Mouse (Mus musculus) neural tube, embryonic 12.5 days (tissue): ENCODE data around the gene Tmem260. TPM values are rescaled to one million over a fixed set of nuclear protein-coding genes. Genes with fewer than 3 reads are reported as not detected.

Experiments used
- ATAC-seq: fragments of 200-750 bp; cut with Nextera tagmentation; 2 replicates; pipeline ENCODE4 v1.8.0; 2017; ENCODE audit warnings: low read depth, mild to moderate bottlenecking, moderate TSS enrichment, moderate library complexity; ENCODE audit not compliant: low FRiP score
- H3K27ac ChIP-seq: fragments of 300-500 bp; sonication (generic); 2 replicates; pipeline ENCODE4 v1.5.1; 2016
- H3K27me3 ChIP-seq: fragments of 300-500 bp; sonication (generic); replicated peaks from 2 replicates; pipeline ENCODE4 v1.6.1; 2016; ENCODE audit warnings: mild to moderate bottlenecking
- H3K36me3 ChIP-seq: fragments of 300-500 bp; sonication (generic); 2 replicates; pipeline ENCODE4 v1.6.1; 2016; ENCODE audit warnings: mild to moderate bottlenecking
- H3K4me1 ChIP-seq: fragments of 300-500 bp; sonication (generic); 2 replicates; pipeline ENCODE4 v1.6.1; 2016
- H3K4me2 ChIP-seq: fragments of 300-500 bp; sonication (generic); replicated peaks from 2 replicates; pipeline ENCODE4 v1.6.1; 2016; ENCODE audit warnings: mild to moderate bottlenecking
- H3K4me3 ChIP-seq: fragments of 300-500 bp; sonication (generic); 2 replicates; pipeline ENCODE4 v1.5.1; 2016
- H3K9ac ChIP-seq: fragments of 300-500 bp; sonication (generic); 2 replicates; pipeline ENCODE4 v1.6.1; 2016; ENCODE audit warnings: mild to moderate bottlenecking
- H3K9me3 ChIP-seq: fragments of 300-500 bp; sonication (generic); 2 replicates; pipeline ENCODE4 v1.6.1; 2016; ENCODE audit warnings: mild to moderate bottlenecking
- WGBS: fragments of 180-500 bp; shearing (Covaris S2); methylation state at CpG from one replicate; pipeline ENCODE4 v1.1.7; 2016; 5-methylcytosine and 5-hydroxymethylcytosine counted together
- polyA plus RNA-seq: library from polyadenylated mRNA; unstranded; fragments of >200 nt; fragmentation: Nextera tagmentation; extraction: Ambion mirVana; gene quantifications from 2 replicates; pipeline ENCODE4 v1.2.1, GENCODE M21; 2016

Tmem260 gene
- polyA plus RNA-seq, 1 experiment from 2014 or later: 25.5 TPM

DNA sequence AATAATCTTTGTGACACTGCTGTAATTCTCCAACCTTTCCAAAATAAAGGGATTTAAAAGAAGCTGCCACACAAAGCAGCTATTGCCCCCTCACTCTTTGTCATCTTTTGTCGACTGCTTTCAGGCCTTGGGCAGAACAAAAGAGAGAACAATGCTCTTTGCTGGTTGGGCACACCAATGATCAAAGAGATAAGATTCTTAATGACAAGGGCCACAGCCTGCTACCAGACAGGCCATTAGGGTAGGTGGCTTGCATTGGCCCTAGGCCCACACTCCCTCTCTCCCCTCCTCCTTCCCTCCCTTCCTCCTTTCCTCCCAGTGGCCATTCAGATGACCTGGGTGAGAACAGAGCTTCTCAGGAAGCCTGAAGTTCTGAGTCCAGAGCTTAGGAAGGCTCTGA lies 77.4 kb downstream of the Tmem260 start:
- Histone ChIP-seq H3K36me3 (no peaks in the 10 kb centered on the region), H3K4me2 (no peak overlapping the region), H3K27me3 (peaks cover 16% of the 10 kb centered on the region; the same call in 1 of the 2 replicates), H3K4me1 (no peaks in the 10 kb centered on the region), H3K4me3 (no peak overlapping the region), H3K27ac (no peak overlapping the region), H3K9ac (no peak overlapping the region), H3K9me3 (no peaks in the 10 kb centered on the region)
- 0% methylated on average over 1 of the region's 1 CpGs for WGBS
- ATAC-seq: no peak

DNA sequence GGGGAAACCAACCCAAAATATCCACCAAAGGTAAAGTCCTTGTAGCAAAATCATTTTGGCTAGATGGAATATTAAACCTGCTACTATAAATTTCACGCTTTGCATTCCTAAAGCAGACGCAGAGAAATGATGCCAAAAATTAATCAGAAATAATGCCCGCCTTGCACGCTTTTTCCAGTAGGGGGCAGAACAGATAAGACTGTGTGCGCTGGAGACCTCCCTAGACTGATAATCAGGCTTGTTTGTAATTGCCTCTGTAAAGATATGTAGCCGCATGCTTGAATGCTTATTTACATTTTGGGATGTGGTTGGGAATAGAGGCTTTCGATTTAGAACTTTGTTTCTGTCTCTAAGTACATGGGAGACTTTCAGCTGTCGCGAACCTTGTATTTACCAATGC lies 78.2 kb downstream of the Tmem260 start:
- ATAC-seq: no peak
- Histone ChIP-seq H3K4me2 (no peak overlapping the region), H3K9ac (no peak overlapping the region), H3K27ac (no peak overlapping the region), H3K4me3 (no peak overlapping the region), H3K9me3 (no peaks in the 10 kb centered on the region), H3K27me3 (peaks cover 11% of the 10 kb centered on the region; the same call in 1 of the 2 replicates), H3K36me3 (no peaks in the 10 kb centered on the region), H3K4me1 (no peaks in the 10 kb centered on the region)
- 57% methylated on average over 9 of the region's 9 CpGs for whole genome bisulfite sequencing

DNA sequence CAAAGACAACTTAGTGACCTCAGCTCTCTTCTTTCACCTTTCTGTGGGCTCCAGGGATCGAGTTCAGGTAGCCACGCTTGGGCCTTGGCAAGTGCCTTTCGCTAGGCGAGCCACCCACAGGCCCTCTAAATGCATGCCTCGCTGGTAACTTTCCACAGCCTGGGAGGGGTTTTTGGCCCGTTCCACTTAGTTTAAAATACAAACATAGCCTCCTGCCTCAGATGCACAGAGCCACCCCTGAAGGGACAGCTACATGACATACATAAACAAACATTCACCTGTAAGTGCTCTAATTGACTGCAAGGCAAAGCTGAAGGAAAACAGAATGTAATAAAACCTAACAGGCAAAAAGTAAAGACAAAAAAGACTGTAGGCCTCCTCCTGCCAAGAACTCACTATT lies 79.1 kb downstream of the Tmem260 start:
- no peaks in the 10 kb centered on the region for H3K36me3 ChIP-seq
- H3K4me3 ChIP-seq: no peak overlapping the region
- H3K4me1 ChIP-seq: no peaks in the 10 kb centered on the region
- WGBS: 66% methylated on average over 6 of the region's 6 CpGs
- H3K27ac ChIP-seq: no peak overlapping the region
- H3K9ac ChIP-seq: no peak overlapping the region
- peaks cover 11% of the 10 kb centered on the region; the same call in 1 of the 2 replicates for H3K27me3 ChIP-seq
- no peaks in the 10 kb centered on the region for H3K9me3 ChIP-seq
- no peak for ATAC-seq
- no peak overlapping the region for H3K4me2 ChIP-seq

DNA sequence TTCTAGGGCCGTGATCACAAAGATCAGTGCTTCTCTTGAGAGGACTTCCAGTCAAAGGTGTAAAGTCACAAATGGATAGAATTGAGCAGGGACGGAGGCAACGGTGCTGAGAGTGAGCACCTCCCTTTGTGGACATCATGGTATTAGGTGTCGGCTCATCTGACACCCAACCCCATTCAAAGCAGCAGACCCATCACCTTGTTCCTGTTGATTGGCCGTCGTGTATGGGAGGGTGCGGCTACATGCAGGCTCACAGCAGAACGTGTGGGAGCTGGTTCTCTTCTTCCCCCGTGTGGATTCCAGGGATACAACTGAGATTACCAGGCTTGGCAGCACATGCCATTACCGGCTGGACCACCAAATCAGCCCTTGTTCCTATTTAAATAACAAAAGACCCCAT lies 84.7 kb downstream of the Tmem260 start:
- Histone ChIP-seq H3K4me2 (no peak overlapping the region), H3K4me1 (no peaks in the 10 kb centered on the region), H3K4me3 (no peak overlapping the region), H3K27ac (no peak overlapping the region), H3K9me3 (no peaks in the 10 kb centered on the region), H3K27me3 (0 out of 2 replicates have a peak, but pooled peaks cover 3% of the 10 kb centered on the region), H3K36me3 (no peaks in the 10 kb centered on the region), H3K9ac (no peak overlapping the region)
- no peak for ATAC-seq
- WGBS: 68% methylated on average over 10 of the region's 10 CpGs

DNA sequence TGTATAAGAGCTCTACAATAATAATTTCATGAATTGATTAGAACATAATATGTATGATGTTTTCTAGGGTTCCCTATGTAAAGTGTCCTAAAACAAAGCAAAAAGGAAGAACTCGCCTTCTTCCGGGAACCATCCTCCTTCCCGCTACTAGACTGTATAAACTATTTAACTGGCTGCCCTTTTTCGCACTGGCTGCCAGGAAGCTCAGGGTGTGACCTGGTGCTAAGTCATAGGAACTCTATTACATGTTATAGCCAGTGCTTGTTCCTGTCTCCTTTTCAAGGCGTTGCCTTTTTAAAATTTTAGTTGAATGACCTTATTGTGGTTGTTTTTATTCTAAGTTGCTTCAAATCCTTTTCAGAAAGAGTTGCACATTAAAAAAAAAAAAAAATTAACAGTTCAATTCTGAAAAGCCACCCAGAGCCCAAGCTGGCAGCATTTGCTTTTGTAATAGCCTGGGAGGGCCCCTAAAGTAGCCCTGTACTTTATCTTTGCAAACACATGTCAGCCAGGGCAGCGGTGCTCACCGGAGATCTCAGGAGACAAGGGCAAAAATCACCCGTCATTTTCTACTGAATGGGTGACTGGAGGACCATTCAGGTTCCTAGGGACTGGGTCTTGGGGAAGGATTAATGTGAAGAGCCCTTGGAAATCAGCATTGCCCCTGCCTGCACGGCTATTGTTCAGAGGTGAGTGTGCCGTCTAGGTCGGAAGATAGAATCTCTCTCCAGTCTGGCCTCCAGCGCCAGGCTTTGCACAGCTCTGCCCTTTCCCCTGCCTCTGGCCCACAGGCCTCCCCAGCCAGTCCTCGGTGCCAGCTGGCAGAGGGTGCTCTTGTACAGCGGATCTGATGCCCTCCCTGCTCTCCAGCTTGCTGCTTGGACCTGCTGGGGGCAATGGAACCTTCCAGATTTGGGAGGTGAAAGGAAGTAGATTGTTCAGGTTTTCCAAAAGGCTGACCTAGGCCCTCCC lies 92.2 kb downstream of the Tmem260 start:
- Histone ChIP-seq H3K4me1 (0 out of 2 replicates have a peak, but pooled peaks cover 5% of the 10 kb centered on the region), H3K36me3 (no peaks in the 10 kb centered on the region), H3K27ac (no peak overlapping the region), H3K27me3 (no peaks in the 10 kb centered on the region), H3K4me3 (no peak overlapping the region), H3K9ac (no peak overlapping the region), H3K4me2 (no peak overlapping the region), H3K9me3 (no peaks in the 10 kb centered on the region)
- 54% methylated on average over 14 of the region's 14 CpGs for WGBS
- no peak for ATAC-seq

DNA sequence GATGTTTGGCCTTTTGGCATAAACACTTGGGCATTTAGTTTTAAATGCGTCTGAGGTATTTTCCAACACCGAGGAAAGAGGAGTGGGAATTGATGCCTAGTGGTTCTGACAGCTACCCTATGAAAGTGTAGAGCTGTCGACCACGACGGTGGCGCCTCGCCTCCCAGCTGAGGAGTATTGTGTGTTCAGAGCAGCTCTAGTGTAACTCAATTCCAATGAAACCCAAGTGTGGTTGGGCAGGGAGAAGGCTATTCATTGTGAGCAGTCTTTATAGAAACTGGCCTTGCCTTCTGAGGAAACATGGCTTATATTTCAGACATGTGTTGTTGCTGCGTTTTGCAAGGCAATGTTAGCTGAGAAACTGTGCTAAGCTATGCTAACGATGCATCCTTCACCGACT lies 99.2 kb downstream of the Tmem260 start:
- 87% methylated on average over 10 of the region's 10 CpGs for WGBS
- H3K27ac ChIP-seq: no peak overlapping the region
- no peaks in the 10 kb centered on the region for H3K9me3 ChIP-seq
- H3K27me3 ChIP-seq: no peaks in the 10 kb centered on the region
- H3K9ac ChIP-seq: no peak overlapping the region
- no peak overlapping the region for H3K4me3 ChIP-seq
- H3K36me3 ChIP-seq: no peaks in the 10 kb centered on the region
- no peak for ATAC-seq
- no peaks in the 10 kb centered on the region for H3K4me1 ChIP-seq
- no peak overlapping the region for H3K4me2 ChIP-seq

DNA sequence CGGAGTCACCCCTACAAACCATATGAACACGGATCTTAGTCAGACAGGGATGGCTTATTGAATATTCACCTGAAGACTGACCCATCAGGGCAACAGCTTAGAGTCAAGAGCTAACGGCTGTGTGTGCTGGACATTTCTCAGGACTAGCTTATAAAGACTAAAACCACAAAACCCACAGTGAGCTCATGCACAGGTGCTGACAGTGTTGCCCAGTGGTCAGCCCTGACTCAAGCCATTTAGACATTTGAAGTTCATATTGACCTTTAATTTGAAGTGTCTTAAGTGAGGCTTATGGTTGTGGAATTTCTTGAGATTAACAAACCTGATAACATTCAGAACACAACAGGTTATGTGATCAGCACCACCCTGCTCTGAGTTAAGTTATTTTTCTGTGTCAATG lies 100.1 kb downstream of the Tmem260 start:
- Histone ChIP-seq H3K36me3 (no peaks in the 10 kb centered on the region), H3K9me3 (no peaks in the 10 kb centered on the region), H3K27ac (no peak overlapping the region), H3K4me1 (no peaks in the 10 kb centered on the region), H3K4me3 (no peak overlapping the region), H3K9ac (no peak overlapping the region), H3K4me2 (no peak overlapping the region), H3K27me3 (no peaks in the 10 kb centered on the region)
- WGBS: 94% methylated on average over 3 of the region's 3 CpGs
- no peak for ATAC-seq

DNA sequence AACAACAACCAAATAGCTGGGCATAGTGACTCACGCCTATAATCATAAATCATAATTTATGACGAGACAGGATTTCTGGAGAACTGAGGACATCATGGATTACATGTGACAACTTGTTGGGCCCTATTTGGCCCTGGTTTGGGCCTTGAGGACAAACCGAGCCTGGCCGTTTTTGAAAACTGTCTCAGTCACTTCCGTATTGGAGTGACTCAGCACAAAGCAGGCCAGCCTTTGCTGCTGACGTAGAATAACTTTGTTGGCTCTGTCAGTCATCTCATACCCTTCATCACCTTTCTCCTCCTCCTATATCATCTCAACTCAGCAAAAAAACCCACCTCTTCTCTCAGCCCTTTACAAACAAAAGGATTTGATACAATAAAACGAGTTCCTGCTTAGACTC lies 103.8 kb downstream of the Tmem260 start:
- Histone ChIP-seq H3K9me3 (no peaks in the 10 kb centered on the region), H3K36me3 (no peaks in the 10 kb centered on the region), H3K4me2 (no peak overlapping the region), H3K4me1 (no peaks in the 10 kb centered on the region), H3K27me3 (no peaks in the 10 kb centered on the region), H3K27ac (no peak overlapping the region), H3K9ac (no peak overlapping the region), H3K4me3 (no peak overlapping the region)
- 86% methylated on average over 7 of the region's 7 CpGs for WGBS
- no peak for ATAC-seq

DNA sequence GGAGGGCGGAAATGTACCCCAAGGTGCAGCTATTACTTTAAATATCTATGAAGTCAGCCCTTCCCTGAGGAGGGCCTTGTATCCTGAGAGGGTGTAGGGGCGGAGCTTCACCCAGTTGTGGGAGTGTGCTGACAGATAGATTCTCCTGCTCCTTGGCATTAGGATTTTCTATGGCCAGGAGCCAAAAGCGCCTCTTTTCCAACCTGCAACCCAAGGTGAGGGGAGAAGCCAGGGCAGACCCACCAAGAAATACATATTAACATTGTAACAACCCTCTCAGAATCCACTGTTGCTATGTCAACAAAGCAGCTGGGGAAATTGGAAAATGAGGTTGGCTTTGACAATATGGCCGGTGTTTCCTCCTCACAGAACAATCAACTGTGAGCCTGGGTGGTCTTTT lies 107.3 kb downstream of the Tmem260 start:
- Histone ChIP-seq H3K9me3 (no peaks in the 10 kb centered on the region), H3K27ac (no peak overlapping the region)

DNA sequence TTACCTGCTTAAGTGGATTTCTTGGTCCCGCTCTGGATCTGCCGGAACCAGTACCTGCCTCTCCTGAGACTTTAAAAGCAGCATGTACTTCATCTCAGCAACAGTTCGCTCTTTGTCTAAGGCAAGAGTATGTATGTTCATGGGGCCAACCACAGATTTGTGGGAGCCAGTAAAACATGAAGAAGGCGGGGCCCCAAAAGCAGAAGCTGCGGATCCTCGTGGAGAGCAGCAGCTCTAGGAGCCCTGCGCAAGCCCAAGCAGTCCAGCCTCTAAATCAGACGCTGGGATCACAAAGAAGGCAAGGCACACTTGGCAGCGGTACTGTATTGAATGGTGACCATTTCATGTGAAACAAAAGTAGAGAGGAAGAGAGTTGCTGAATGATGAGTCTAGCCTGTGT lies 107.8 kb downstream of the Tmem260 start:
- Histone ChIP-seq H3K9ac (no peak overlapping the region), H3K27ac (no peak overlapping the region), H3K4me3 (no peak overlapping the region), H3K36me3 (no peaks in the 10 kb centered on the region), H3K9me3 (no peaks in the 10 kb centered on the region), H3K4me2 (no peak overlapping the region), H3K27me3 (no peaks in the 10 kb centered on the region), H3K4me1 (no peaks in the 10 kb centered on the region)
- no peak for ATAC-seq
- WGBS: 86% methylated on average over 9 of the region's 9 CpGs

More for the DNA sequence above, 107.3 kb downstream of the Tmem260 start:
- H3K4me2 ChIP-seq: no peak overlapping the region
- WGBS: 79% methylated on average over 4 of the region's 4 CpGs
- H3K27me3 ChIP-seq: no peaks in the 10 kb centered on the region
- H3K36me3 ChIP-seq: no peaks in the 10 kb centered on the region
- no peaks in the 10 kb centered on the region for H3K4me1 ChIP-seq
- ATAC-seq: no peak
- H3K4me3 ChIP-seq: no peak overlapping the region
- no peak overlapping the region for H3K9ac ChIP-seq

DNA sequence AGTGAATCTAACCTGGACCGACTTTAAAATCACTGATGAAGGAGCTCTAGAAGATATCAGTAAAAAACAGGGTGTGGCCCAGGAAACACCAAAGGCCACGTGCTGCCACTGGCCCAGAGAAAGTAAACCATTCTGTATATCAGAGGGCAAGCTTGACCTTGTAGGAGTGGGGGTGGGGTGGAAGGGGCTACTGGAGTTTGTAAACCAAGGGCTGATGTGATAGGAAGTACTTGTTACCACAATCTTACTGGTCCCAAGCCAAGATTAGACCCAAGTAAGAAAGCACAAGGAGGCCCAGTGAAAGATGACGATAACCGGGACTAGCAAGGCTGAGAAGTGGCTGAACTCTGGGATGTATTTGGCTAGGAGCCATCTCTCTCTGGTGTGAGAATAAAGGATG lies 113.1 kb downstream of the Tmem260 start:
- Histone ChIP-seq H3K9me3 (no peaks in the 10 kb centered on the region), H3K27me3 (no peaks in the 10 kb centered on the region), H3K4me1 (no peaks in the 10 kb centered on the region), H3K4me2 (no peak overlapping the region), H3K36me3 (no peaks in the 10 kb centered on the region), H3K27ac (no peak overlapping the region), H3K4me3 (no peak overlapping the region), H3K9ac (no peak overlapping the region)
- no peak for ATAC-seq
- 86% methylated on average over 4 of the region's 4 CpGs for WGBS

DNA sequence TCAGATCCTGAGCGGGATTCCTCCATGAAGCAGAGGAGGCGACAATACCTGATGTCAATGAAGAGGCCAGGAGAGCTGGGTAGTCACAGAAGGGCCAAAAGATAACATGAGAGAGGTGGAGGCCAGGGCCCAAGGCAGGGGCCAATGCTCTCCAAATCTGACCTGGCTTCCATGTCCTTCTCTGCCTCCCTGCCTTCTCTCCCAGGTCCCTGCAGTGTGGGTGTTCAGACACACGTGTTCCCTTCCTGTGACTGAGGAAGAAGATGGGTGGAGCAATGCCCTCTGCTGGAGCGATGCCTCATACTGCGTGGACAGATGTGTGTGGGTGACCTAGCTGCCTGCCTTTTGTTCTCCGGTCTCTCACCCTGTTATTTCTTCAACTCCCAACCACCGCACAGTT lies 113.8 kb downstream of the Tmem260 start:
- WGBS: 75% methylated on average over 7 of the region's 7 CpGs
- no peaks in the 10 kb centered on the region for H3K4me1 ChIP-seq
- H3K27me3 ChIP-seq: no peaks in the 10 kb centered on the region
- H3K36me3 ChIP-seq: no peaks in the 10 kb centered on the region
- H3K9ac ChIP-seq: no peak overlapping the region
- ATAC-seq: no peak
- no peak overlapping the region for H3K4me2 ChIP-seq
- H3K4me3 ChIP-seq: no peak overlapping the region
- H3K9me3 ChIP-seq: no peaks in the 10 kb centered on the region
- H3K27ac ChIP-seq: no peak overlapping the region

DNA sequence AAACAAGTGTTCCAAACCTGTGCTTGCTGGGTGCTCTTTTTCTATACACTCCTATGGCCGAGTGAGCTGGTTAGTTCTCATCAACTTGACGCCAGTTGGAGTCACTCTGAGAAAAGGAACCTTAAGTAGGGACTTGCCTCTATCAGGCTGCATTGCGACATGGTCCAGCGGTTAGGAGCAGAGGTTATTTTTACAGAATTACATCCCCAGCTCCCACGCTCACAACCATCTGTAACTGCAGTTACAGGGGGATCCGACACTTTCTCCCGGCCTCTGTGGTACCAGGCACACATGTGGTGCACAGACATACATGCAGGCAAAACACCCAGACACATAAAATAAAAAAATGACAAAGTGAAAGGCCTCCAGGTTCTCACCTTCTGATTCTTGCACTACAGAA lies 120.7 kb downstream of the Tmem260 start:
- Histone ChIP-seq H3K27ac (no peak overlapping the region), H3K9ac (no peak overlapping the region), H3K4me3 (no peak overlapping the region), H3K9me3 (no peaks in the 10 kb centered on the region), H3K4me2 (no peak overlapping the region), H3K4me1 (no peaks in the 10 kb centered on the region), H3K27me3 (no peaks in the 10 kb centered on the region), H3K36me3 (no peaks in the 10 kb centered on the region)
- no peak for ATAC-seq
- WGBS: 69% methylated on average over 7 of the region's 7 CpGs
